Mouse (Mus musculus) cerebellum, postnatal 14 days (tissue): ENCODE results near the gene Mmp19.

Source experiments
- DNase-seq, 2 experiments: peaks; one replicate each; pipeline ENCODE4 v3.0.0; 2021; ENCODE audit warnings: mixed read lengths in 2 of 2

Mmp19 gene

GRCm38 (mm10) chr10:128790398-128791124, at the start of gene Mmp19:
Mmp19 (plus strand) TSS chr10:128790910.
- no peak for DNase-seq

GRCm38 (mm10) chr10:128742616-128743015, 48.1 kb upstream of the Mmp19 start:
- DNase-seq = no peak

- peak in 1 of 2 experiments; percentile 13 for DNase-seq
Observed at GRCm38 (mm10) chr10:128743235-128743634, 47.5 kb upstream of the Mmp19 start.

- DNase-seq = peak; percentile 74 to 80
Observed at GRCm38 (mm10) chr10:128743791-128744191, 46.9 kb upstream of the Mmp19 start.

- no peak for DNase-seq
Observed at GRCm38 (mm10) chr10:128744211-128744610, 46.5 kb upstream of the Mmp19 start.

- peak; percentile 18 to 24 for DNase-seq
Observed at GRCm38 (mm10) chr10:128744680-128745601, 45.8 kb upstream of the Mmp19 start, which contains the start of gene Dgka. Dgka (minus strand) TSS chr10:128744855.

GRCm38 (mm10) chr10:128745946-128746613, 44.6 kb upstream of the Mmp19 start:
- no peak for DNase-seq

GRCm38 (mm10) chr10:128746972-128747645, 43.6 kb upstream of the Mmp19 start:
- DNase-seq = no peak

GRCm38 (mm10) chr10:128747646-128748251, 43.0 kb upstream of the Mmp19 start, which contains the start of gene Pym1:
Pym1 (plus strand) TSS chr10:128747889.
- DNase-seq = peak in 1 of 2 experiments; percentile 66

- peak; percentile 86 to 88 for DNase-seq
Observed at GRCm38 (mm10) chr10:128748252-128748864, 42.4 kb upstream of the Mmp19 start.

GRCm38 (mm10) chr10:128772895-128773294, 17.8 kb upstream of the Mmp19 start:
- no peak for DNase-seq

GRCm38 (mm10) chr10:128773685-128774084, 17.0 kb upstream of the Mmp19 start:
- DNase-seq = no peak

- no peak for DNase-seq
Observed at GRCm38 (mm10) chr10:128778441-128778840, 12.3 kb upstream of the Mmp19 start.

- DNase-seq = no peak
Observed at GRCm38 (mm10) chr10:128779011-128779795, 11.5 kb upstream of the Mmp19 start.

GRCm38 (mm10) chr10:128780200-128780599, 10.5 kb upstream of the Mmp19 start:
- DNase-seq = no peak

- DNase-seq = no peak
Observed at GRCm38 (mm10) chr10:128792041-128792440, 1.3 kb downstream of the Mmp19 start.

- DNase-seq = no peak
Observed at GRCm38 (mm10) chr10:128793258-128793657, 2.5 kb downstream of the Mmp19 start.

GRCm38 (mm10) chr10:128794391-128794790, 3.7 kb downstream of the Mmp19 start:
- DNase-seq = no peak

GRCm38 (mm10) chr10:128795581-128795980, 4.9 kb downstream of the Mmp19 start:
- DNase-seq = peak in 1 of 2 experiments; percentile 37

GRCm38 (mm10) chr10:128798676-128799075, 8.0 kb downstream of the Mmp19 start:
- DNase-seq = no peak
